Mouse (Mus musculus) cerebellum, postnatal 14 days (tissue): ENCODE results near the gene 1700013G24Rik.

Source experiments
- DNase-seq, 2 experiments: peaks; one replicate each; pipeline ENCODE4 v3.0.0; 2021; ENCODE audit warnings: mixed read lengths in 2 of 2

Gene 1700013G24Rik

GRCm38 (mm10) chr4:137497367-137497766 lies 44.3 kb downstream of the 1700013G24Rik start:
- no peak for DNase-seq

GRCm38 (mm10) chr4:137497892-137498722 lies 45.0 kb downstream of the 1700013G24Rik start:
- DNase-seq = no peak

- DNase-seq = no peak
Observed at GRCm38 (mm10) chr4:137498882-137499583, 45.9 kb downstream of the 1700013G24Rik start.

DNA sequence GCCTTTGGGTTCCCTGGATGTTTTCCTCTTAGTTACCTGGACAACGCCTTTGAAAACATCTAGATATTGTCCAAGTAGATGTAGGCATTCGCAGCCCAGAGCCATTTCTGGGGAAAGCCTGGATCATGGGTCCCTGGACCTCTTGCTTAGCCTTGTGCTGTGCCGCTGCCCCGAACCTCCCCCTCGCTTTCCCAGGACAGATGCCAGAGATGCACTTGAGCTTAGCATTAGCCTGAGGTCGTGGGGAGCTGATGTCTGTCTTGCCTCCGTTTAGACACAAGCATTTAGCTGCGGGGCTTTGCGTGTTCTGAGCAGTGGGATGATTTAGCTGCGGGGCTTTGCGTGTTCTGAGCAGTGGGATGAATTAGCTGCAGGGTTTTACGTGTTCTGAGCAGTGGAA lies 47.1 kb downstream of the 1700013G24Rik start:
- DNase-seq = no peak

DNA sequence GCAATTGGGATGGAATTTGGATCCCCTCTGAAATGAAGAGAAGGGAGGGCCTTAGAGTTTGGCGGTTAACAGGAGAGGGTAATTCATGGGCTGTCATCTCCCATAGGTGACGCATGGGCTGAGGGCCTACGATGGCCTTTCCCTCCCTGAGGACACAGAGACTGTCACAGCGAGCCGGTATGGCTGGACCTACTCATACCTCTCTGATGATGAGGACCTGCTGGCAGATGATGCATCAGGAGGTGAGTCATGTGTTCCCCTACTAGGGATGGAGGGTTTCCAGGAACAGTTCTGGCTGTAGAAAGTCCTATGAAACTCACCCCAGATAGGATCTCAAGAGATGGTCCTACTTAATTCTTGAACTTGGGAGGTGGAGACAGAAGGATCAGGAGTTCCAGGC lies 47.9 kb downstream of the 1700013G24Rik start:
- DNase-seq = no peak

DNA sequence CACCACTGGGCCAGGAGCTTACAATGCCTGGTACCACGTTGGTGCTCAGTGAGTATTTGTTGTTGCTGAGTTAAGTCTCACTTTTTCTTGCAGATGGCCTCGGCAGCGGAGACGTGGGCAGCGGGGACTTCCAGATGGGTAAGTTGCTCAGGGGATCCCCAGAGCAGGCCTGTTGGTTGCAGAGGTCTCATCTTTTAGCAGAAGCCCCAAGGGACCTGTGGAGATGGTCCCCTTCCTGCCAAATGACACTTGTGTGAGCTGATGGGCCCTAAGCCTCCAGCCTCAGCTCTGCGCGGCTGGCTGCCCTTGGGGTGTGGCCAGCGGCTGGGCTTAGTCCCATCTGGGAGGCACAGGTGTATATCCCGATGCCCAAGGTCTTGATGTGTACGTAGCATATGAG lies 49.1 kb downstream of the 1700013G24Rik start:
- DNase-seq = no peak

DNA sequence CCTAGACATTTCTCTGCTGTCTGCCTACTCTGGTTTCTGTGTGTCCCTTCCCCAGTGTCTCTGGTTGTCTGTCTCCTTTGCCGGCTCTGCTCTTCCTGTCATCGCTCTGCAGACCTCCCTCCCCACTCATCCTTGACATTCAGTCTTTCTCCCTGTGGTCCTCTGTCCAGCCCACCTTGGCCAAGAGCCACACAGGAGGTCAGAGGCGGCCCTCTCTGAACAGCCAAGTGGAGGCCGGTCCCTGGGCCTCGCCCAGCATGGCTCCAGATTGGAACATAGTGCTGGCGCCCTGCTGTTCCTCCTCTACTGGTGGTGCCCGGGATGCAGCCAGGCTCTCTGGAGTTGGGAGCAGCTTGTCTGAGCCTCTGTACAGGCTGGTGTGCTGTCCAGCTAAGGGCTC lies 49.7 kb downstream of the 1700013G24Rik start:
- DNase-seq = no peak

- no peak for DNase-seq
Observed at GRCm38 (mm10) chr4:137503509-137503971, 50.5 kb downstream of the 1700013G24Rik start.
